Mouse (Mus musculus): Measurements from ENCODE around the gene Suclg2.
"Not testable (repeated sequence)": the region's sequence is repeated elsewhere in the genome, so short reads cannot be mapped to it uniquely, and the experiment has no call there.

Suclg2 gene

DNA sequence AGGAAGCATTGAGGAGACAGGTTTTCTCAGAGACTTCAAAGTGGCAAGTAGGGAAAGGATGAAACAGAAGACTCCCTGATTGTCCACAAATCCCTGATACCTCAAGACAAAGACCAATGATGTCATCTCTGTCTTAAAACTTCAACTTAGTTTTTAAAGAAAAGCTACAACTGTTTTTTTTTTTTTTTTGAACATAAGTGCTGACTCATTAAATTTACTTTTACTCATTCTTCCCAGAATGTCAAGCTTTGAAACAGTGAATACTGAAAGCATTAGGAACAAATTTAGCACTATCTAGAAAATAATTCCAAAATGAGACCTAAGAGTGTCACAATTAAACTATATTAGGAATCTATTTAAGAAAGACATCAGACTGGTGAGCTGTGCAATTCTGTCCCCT is 98.8 kb downstream of the Suclg2 start:
- DNase-seq, result no peak

DNA sequence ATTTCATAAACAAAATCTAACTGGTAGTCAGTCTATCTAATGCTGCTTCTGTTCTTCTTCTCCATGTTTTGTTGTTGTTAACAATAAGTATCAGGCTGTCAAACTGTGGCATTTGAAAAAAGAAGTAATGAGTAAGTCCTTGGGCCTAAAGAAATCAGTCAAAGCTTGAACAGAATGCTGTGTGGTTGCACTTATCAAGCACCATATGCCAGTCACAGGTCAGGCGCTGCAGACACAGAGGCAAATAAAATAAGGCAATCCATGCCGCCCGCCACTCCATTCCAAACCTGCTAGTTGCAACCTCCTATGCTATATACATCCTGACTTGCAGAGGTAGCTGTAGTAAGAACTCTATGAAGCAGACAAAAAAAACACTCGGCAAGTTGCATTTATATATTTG is 100.2 kb downstream of the Suclg2 start:
- DNase-seq, result no peak

DNA sequence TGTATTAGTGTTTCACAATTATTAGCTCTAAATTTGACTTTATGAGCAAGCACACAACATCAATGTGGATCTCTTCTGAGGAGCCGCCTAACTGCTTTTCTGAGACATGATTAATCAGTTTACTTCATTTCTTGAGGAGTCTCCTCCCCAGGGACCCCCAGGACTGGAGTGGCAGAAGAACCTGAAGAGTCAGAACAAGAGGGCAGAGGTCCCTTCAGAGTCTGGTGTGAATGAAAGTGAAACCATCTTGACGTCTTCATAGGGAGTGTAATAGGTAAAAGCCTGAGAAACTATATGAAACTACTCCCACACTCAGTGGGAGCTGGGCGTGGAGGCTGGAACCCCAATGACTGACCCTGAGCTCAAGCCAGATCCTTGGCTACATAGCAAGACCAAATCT is 105.4 kb downstream of the Suclg2 start:
- no peak for DNase-seq

DNA sequence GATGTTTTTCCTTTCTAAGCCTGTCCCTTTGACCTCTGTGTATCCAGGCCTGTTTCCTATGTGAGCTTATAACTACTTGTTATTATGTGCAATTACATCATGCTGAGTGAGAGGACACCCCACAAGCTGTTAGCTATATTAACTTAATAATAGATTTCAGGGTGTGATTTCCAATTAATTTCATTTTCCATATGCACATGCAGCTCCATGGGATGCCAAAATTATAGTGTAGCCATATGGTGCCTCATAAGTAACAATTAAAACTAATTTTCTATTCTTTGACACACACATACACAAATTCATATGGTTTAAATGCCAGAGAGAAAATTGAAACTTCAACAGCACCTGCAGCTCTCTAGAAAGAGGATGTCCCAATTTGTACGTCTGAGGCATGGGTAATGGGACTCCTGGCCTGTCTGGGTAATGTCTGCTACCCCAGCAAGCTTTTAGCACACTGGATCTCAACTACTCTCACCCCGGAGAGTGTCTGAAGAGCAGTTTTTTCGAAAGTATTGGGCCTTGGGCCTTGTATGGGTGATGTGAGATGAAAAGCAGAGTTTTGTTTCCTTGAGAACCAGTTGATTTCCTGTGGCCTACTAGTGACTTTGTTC is 106.1 kb downstream of the Suclg2 start:
- DNase-seq, result no peak

DNA sequence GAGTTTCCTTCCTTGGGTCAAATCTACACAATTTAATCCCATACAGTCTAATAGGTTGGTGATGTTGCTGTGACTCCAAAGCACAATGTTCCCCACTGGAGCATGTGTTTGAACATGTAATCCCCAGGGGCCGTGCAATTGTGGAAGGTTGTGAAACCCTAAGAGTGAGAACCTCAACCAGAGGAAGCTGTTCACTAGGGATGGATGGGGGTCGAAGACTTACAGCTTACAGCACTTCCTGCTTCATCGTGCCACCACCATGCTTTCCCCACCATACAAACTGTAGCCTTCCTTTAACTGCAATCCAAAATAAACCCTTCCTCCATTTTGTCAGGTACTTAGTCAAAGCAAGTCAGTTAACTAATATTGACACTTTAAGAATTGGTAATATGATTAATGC is 107.5 kb downstream of the Suclg2 start:
- DNase-seq, result no peak

DNA sequence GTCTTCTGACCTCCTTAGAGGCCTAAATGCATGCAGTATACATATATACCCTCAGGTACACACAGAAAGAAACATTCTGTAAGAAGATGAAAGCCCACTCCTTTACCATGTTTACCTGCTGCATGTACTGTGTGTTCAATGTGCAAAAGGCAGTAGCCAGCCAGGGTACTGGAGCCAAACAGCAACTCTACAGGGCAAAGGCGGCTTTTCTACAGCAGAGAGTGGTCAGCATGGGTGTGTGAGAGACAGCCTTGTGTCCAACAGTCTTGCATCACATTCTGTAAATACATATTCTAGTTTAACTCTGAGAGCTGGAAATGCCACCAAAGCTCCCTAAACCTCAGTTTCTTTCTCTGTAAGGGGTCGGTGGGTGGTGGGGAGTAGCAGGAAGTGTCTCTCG is 110.5 kb downstream of the Suclg2 start:
- no peak for DNase-seq

DNA sequence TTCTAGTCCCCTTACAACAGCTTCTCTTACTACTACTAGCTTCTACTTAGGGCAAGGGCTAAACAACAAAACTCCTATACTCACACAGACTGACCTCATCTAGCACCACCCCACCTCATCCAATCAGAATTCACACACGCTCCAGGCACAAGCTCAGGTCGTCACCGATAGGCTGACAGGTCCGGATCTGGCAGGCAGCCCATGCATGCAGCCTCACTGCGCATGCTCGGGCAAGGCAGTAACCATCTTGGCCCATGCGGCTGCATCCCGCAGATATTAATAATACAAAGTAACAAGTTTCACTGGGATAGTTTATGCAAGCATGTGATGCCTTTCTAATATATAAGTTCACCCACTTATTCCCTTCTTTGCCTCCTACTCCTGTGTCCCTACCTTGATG is 117.9 kb downstream of the Suclg2 start:
- not testable (repeated sequence) for DNase-seq

DNA sequence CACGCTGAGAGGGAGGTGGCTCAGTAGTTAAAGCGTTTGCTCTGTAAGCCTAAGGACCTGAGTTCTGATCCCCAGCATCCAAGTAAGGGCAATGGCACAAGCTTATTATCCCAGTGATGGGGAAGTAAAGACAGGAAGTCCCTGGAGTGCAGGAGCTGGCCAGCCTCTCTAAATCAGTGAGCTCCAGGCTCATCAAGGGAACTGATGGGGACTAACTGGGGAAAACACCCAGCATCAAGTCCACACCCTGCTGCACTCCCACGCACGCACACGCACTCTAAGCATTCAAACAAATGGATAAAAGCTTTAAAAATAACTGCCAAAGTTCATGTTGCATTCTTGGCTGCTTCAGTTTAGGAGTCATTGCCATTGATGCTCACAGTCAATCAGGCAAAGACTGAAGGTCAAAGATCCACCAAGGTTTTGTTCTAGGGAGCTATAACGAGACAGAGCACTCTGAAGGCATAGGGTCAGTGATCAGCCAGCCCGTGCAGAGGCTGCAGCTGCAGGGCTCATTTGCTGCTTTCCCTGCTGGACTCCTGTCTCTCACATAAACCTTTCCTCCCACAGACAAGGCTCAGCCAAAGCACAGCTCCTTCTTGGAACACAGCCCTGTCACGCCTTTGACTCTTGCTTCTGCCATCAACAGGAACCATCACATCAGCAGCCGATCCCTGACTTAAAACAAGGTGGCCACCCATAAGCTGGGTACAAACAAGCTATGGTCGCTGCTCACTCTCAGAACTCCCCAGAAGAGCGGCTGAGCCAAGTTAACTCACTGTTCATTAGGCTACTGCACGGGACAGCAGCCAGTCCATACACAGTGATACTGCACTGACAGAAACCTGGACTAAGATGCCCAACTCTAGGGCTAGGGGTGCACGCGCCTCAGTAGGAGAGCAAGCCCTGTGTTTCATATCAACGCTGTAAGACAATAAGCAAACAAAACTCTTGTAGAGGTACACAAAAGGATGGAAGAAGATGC is 121.5 kb downstream of the Suclg2 start:
- DNase-seq, result peak; percentile 38

DNA sequence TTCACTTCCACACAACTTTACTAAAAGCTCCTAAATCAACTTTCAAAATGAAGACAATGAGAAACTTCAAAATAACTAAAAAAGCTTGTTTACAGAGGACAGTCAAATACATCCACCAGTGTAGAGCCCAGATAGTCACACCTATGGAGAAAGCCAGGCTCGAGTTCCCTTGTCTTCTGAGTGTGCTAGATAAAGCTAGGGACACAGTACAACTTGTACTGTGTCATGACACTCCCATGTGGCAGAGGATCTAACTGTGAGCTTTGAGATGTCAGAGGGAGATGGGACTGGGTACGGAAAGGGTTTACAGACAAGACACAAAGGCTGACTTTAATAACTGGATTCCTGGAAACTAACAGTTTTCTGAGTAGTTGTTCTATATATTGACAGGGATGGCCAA is 122.7 kb downstream of the Suclg2 start:
- no peak for DNase-seq

DNA sequence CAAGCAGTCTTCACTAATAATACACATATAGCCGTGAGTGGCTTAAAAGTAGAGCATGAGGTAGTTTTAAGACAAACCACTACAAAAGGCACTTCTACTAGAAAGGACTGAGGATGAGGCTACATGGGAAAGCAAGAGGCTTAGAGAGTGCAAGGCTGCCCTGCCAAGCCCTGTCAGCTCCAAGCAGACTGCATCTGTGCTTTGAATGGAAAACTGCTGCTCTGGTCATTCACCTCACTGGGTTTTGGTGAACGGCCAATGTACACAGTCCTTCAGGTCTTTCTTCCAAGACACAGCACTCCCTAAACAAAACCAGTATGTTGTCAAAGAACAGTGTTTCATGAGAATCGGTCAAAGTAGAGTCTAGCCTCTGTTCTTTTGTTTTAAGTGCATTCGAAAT is 124.4 kb downstream of the Suclg2 start:
- peak; percentile 47 for DNase-seq

DNA sequence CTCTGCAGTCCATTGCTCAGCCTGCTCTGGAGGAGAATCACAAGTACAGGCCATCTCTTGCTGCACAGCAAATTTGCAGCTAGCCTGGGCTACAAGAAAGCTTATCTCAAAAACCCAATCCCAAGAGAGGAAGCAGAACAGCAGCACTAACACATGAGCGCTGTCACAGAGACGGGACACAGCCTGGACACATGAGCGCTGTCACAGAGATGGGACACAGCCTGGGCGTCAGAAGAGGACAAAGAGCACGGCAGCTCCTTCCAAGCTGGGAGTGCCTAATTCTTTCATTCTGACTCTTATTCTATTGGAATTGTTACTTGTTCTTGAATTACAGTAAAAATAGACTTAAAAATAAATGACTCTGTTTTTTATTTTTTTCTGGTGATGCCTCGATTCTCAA is 126.2 kb downstream of the Suclg2 start:
- peak; percentile 42 for DNase-seq

DNA sequence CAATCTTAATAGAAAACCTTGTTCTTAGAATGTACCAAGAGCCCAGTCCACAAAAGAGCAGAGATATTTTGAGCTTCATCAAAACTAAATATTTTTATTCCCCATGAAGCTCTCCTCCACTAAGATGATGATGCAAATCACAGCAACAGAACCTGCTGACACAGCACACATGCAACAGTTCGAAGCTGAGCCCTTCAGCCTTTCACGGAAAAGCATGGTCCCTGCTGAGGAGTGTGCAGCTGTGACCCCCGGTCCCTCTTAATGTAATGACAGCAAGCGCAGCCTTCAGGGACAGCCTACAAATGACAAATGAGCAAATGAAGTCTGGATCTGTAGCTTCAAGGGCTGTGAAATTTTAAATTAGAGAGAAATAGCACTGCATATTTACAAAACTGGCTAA is 128.1 kb downstream of the Suclg2 start:
- no peak for DNase-seq

DNA sequence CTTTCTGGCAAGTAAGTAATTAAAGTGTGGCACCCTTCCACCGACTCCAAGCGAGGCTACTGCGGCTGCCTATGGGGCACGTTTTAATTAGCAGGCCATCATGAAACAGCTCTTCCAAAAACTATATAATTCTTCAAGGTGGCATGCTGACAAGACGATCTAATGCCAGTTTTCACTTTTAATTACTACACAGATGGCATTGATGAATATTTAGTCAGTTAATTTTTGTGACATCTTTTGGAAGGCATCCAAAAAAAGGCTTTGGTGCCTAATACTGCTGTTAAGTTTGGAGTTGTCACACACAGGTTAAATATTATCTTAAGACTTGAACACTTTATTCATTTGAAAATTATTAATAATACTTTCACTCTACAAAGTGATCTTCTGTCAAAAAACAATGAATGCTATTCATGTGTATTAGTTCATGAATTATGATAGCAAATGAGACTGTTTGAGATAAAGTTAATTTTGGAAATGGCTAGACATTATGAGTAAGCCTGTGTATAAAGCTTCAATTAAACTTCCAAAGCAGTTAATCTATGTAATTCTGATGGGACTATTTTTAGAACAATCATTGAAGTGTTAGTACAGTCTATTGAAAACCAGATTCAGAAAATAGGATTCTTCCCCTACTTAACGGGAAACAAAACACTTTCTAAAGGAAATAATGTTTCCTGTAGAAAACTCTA is 131.3 kb downstream of the Suclg2 start:
- no peak for DNase-seq

DNA sequence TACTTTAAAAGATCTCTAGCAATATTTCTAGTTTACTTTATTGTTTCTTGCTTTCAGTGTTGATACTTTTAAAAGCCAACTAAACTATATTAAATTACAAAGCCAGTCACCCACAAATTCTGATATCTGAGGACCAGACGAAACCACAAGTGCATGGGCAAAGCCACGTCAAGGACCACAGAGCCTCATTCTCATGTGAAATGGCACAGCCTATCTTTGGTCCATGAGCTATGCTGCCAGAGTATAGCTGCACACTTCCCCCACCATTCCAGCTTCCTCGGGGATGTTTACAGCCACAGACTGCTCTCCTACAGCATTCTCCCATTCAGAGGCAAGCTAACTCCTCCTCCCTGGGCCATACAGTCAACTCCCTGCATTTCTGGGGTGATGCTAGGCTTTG is 136.7 kb downstream of the Suclg2 start:
- DNase-seq, result no peak

DNA sequence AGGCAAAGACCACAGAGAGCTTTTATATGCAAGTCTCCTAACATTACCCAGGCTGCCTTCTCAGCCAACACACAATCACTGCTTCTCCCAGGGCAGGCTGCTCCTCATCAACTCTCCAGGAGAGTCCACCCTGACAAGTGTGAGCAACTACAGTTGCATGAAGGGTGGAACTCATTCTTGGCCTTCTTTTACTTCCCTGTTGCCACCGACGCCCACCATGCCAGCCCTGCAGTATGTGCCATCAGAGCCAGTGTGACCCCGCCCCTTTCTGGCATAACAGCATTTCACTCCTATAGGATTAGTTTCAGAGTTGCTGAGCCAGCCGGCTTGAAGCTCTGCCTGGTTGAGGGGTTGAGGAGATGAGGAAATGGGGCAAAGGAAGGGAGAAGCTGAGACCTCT is 138.8 kb downstream of the Suclg2 start:
- DNase-seq, result no peak

DNA sequence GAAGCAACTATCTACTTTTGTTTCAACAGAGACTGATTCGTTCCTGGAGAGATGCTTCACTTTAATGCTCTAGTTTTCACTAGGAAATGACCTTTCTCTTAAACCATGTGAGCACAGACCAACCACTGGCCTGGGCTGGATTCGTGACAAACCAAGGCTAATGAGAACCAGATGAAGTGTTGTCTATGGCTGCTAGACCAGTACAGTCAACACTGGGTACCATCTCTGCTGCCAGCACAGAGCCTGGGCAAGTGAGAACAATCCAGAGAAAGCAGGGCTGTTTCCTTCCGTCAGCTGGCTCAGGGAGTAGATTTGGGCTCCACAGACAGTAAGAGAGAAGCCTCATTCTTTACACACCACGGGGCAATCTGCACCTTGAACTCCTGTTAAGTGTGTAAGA is 143.1 kb downstream of the Suclg2 start:
- DNase-seq, result no peak

DNA sequence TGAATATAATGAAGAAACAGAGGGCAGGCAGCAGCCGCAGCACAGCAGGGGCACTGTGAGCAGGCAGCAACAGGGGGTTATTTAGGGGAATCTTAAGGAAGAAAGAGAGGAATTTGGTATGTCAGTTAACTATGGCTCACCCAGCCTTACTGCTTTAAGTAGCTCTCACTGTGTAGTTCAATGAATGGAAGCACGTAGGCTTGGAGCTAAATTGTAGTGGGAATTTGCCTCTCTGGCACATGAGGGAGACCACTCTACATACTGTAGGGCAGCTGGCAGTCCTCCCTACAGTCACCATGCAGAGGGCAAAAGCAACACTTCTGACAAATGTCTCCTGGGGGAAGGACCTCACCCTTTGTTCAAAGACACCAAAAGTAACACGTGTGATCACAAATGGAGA is 143.7 kb downstream of the Suclg2 start:
- DNase-seq, result no peak

DNA sequence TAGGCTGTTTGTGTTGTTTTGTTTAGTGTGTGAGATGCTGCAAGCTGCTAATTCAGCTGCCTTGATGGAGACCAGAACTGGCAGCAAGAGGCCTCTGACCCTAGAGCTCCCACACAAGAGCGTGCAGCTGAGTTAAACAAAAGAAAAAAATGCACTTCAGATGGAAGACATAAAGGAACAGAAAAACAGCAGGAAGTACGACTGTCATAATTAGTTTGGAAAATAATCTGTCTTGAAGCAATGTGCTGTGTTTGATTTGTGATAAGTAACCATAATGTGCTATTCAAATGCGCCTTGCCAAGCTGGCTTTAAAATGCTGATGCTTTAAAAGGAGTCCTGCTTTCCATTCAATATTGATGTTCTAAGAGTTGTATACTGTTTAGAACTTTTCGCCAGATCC is 144.2 kb downstream of the Suclg2 start:
- no peak for DNase-seq

DNA sequence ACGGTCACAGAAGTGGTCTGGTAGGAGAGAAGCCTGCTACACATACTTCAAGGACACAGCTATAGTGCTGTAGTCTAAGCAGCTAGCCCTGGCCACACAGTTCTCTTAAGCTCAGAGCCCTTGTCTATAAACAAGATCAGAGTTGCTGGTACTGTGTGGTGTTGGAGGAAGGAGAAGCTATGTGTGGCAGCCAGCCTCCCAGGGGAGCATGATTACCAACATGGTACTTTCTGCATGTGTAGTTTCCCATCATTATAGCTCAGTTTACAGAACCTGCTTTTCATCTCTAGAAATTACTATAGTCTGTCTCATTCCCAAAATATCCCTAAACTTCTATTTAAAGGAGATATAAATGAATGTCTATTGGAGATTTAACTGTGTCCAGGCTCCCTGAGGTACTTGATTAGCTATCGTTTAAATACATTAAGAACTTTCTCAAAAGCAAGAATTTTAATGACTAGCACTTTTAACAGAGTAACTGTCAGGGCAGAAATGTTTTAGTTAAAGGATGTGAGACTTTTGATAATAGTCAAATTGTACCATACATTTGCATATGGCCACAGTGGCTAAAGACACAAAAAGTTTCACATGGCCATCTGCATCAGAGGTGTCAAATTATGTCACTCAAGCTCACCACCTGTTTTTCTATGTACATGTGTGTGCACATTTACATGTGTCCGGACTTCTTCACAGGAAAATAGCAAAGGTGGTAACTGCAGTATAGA is 145.4 kb downstream of the Suclg2 start:
- no peak for DNase-seq

DNA sequence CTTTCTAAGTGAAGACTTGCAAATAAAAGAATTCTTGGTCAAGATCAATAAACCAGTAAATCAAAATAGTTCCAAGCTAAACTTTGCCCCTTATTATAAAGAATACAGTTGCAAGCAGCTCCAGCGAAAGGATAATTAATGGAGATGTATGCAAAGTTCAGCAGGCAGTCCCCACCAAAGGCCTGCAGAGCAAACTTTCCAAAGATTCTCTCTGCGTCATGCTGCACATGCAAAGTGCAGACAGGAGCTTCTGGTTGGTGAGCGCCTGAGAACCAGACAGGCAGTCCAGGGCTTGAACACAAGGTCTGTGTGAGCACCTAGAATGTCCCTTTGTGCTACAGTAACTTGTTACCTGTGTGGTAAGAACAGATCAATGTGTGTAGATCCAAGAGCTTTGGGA is 147.0 kb downstream of the Suclg2 start:
- no peak for DNase-seq

DNA sequence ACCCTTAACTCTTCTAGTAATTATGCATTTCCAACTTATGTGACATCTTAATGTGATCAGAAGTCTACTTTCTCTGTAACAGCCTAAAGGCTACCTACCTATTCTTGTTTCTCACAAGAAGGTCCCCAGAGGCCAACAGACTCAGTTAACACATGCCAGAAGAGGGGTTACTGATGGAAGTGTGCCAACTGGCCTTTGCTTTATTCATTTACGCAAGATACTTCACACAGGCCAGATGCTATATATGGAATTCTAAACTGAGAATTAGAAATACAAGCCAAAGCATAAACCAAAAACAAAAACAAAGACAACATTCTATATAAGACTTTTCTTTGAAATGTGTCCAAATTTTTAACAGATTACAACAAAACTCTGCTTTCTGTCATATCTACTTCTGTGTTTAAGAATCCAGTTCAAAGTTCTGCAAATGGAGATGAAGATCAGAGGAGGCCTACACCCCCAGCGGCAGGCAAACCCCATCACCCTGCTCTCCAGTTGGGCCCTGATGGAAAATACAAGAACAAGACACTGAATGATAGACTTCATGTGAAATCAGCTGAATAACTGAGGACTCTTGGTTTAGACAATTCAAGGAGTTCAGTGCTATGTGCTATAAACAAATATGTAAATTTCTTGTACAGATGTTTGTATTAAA is 155.1 kb downstream of the Suclg2 start:
- peak; percentile 32 for DNase-seq

DNA sequence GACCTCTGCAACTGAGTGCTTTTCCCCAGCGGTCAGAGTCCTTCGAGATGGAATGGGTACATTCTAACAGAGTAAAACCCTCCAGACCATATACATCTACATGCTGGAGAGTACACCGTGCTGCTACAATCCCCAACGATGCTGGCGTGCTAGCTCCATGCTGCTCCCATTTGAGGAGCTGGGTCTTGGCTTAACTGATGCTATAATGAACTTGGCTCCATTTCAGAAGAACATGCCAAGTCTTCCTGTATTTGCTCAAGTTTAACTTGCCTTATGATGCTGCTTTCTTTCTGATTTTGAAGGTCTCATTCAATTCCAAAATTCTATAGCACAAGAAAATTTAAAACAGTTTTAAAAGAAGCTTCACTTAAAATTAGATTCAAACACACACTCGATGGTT is 162.3 kb downstream of the Suclg2 start:
- DNase-seq, result no peak
